Mouse (Mus musculus) ES-Bruce4 (cell line): ENCODE data around the gene Unkl.

ENCODE experiments used
- CTCF ChIP-seq: IDR thresholded peaks from one replicate; pipeline ENCODE4 v1.8.1; 2011; ENCODE audit warnings: low read depth, low read length
- EP300 ChIP-seq: IDR thresholded peaks from 2 replicates; pipeline ENCODE4 v1.6.1; 2011; ENCODE audit warnings: low read depth, low read length; ENCODE audit not compliant: insufficient read depth
- POLR2A ChIP-seq: IDR thresholded peaks from one replicate; pipeline ENCODE4 v1.8.1; 2011; ENCODE audit warnings: low read length; ENCODE audit not compliant: insufficient read depth

DNA sequence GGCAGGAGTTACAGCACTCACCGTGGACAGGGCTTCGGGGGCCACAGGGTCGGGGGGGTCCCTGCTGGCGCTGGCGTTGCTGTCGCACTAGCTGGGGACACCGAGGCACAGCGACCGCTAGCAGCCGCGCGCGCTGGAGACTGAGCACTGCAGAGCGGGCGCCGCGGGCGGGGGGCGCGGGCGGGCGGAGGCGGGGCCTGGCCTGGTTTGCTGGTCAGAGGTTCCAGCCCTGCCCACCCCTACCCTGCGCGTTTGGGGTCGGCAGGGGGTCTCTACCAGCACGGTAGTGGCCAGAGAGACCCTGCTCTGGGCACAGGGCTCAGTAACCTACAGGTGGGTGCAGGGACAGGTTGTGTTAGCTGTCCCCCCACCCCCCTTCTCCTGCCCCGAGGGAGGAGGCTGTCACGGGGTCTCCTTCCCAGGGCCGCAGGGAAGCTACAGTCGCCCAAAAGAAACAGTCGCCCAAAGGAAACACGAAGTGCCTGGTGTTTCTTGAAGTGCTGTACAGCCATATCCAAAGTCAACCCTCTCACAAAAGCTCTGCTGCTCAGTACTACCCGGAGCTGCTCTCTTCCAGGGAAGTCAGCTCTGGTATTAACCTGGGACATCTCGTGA is 68.0 kb downstream of the Unkl start, which contains the start of gene Baiap3:
- no peak for TF ChIP-seq CTCF
- no peak for TF ChIP-seq POLR2A
- no peak for TF ChIP-seq EP300
